10 mouse cellular contexts compared by ENCODE assay signal in genomic region chr9:56179416-56180117, GRCm38 (mm10). TPM values are rescaled to one million over a fixed set of nuclear protein-coding genes. Genes with fewer than 3 reads are reported as not detected.
DNase-seq lines count a peak whose midpoint lies in the region; ATAC-seq and TF ChIP-seq lines count a peak whose summit lies in the region.
"Had no signal": no experiment of that assay in that cellular context is flagged by ENCODE, and none has a peak within 500 bp of the region (broad histone marks: within the 10 kb centered on the region; RNA-seq: fewer than 3 reads in every experiment).

No protein-coding gene starts in this region.

- no peaks in the 10 kb centered on the region for H3K36me3 ChIP-seq in kidney, postnatal 0 days (ENCODE audit: insufficient read depth, low read length)
- H3K36me3 ChIP-seq in kidney, embryonic 16.5 days (ENCODE audit: insufficient read depth, low read length) = no peaks in the 10 kb centered on the region
- no peaks in the 10 kb centered on the region for H3K36me3 ChIP-seq in forebrain, embryonic 10.5 days (replicated peaks)
- no peaks in the 10 kb centered on the region for H3K36me3 ChIP-seq in lung, embryonic 14.5 days (ENCODE audit: insufficient read depth)
- H3K36me3 ChIP-seq: limb, embryonic 12.5 days; stomach, embryonic 15.5 days had no signal

- DNase-seq in kidney, postnatal 0 days (ENCODE audit: low spot score) = peak; percentile 54
- peak; percentile 45 for DNase-seq in ES-CJ7 (ENCODE audit: low read depth, low spot score)
- no peak for DNase-seq in forebrain, embryonic 10.5 days (ENCODE audit: extremely low spot score, low spot score)
- peak; percentile 53 for DNase-seq in lung, embryonic 14.5 days
- DNase-seq in frontal cortex, adult 2 months (ENCODE audit: extremely low spot score in 1 of 2, low spot score in 1 of 2) = no peak
- no peak for DNase-seq in cerebellum, adult 18-20 months
- DNase-seq in layer of hippocampus, adult 11-12 months (ENCODE audit: low spot score) = no peak

- no peak overlapping the region for H3K9ac ChIP-seq in kidney, postnatal 0 days (ENCODE audit: low read depth, low read length)
- no peak overlapping the region for H3K9ac ChIP-seq in kidney, embryonic 16.5 days (replicated peaks; ENCODE audit: low read length)
- no peak overlapping the region for H3K9ac ChIP-seq in lung, embryonic 14.5 days
- H3K9ac ChIP-seq: limb, embryonic 12.5 days; stomach, embryonic 15.5 days had no signal

- no peaks in the 10 kb centered on the region for H3K9me3 ChIP-seq in kidney, postnatal 0 days (replicated peaks; ENCODE audit: low read length)
- no peaks in the 10 kb centered on the region for H3K9me3 ChIP-seq in kidney, embryonic 16.5 days (ENCODE audit: low read length)
- H3K9me3 ChIP-seq in forebrain, embryonic 10.5 days = no peaks in the 10 kb centered on the region
- H3K9me3 ChIP-seq in lung, embryonic 14.5 days (ENCODE audit: low read depth, low read length) = no peaks in the 10 kb centered on the region
- H3K9me3 ChIP-seq: limb, embryonic 12.5 days; stomach, embryonic 15.5 days had no signal

- no peak overlapping the region for H3K4me3 ChIP-seq in kidney, postnatal 0 days (replicated peaks; ENCODE audit: low read depth, low read length)
- no peak overlapping the region for H3K4me3 ChIP-seq in kidney, embryonic 16.5 days (ENCODE audit: low read length)
- H3K4me3 ChIP-seq in forebrain, embryonic 10.5 days = no peak overlapping the region
- no peak overlapping the region for H3K4me3 ChIP-seq in lung, embryonic 14.5 days (ENCODE audit: low read depth, low read length)
- H3K4me3 ChIP-seq: limb, embryonic 12.5 days; stomach, embryonic 15.5 days had no signal

- TF ChIP-seq CTCF in kidney, postnatal 0 days (IDR thresholded peaks at IDR 0.05; ENCODE audit: low read depth) = peak; percentile 57
- peak; percentile 33; the same call in 1 of the 2 replicates for TF ChIP-seq CTCF in lung, embryonic 14.5 days (IDR thresholded peaks at IDR 0.05; ENCODE audit: low read depth)

- H3K27ac ChIP-seq in kidney, postnatal 0 days = no peak overlapping the region
- no peak overlapping the region for H3K27ac ChIP-seq in kidney, embryonic 16.5 days (ENCODE audit: low read length)
- peak overlapping the region; percentile 58; the same call in 1 of the 2 replicates for H3K27ac ChIP-seq in forebrain, embryonic 10.5 days
- no peak overlapping the region for H3K27ac ChIP-seq in lung, embryonic 14.5 days (ENCODE audit: low read depth)
- H3K27ac ChIP-seq: limb, embryonic 12.5 days; stomach, embryonic 15.5 days had no signal

- ATAC-seq in kidney, postnatal 0 days (replicated peaks; ENCODE audit: low FRiP score, low read depth) = no peak
- no peak for ATAC-seq in kidney, embryonic 16.5 days (ENCODE audit: low FRiP score, low TSS enrichment)
- peak; percentile 60; the same call in 1 of the 2 replicates for ATAC-seq in lung, embryonic 14.5 days (ENCODE audit: insufficient read depth)

- no peaks in the 10 kb centered on the region for H3K4me1 ChIP-seq in kidney, postnatal 0 days (replicated peaks; ENCODE audit: insufficient read depth, low read length)
- H3K4me1 ChIP-seq in kidney, embryonic 16.5 days (ENCODE audit: insufficient read depth, low read length) = 0 out of 2 replicates have a peak, but pooled peaks cover 8% of the 10 kb centered on the region
- H3K4me1 ChIP-seq in forebrain, embryonic 10.5 days = peaks cover 14% of the 10 kb centered on the region
- no peaks in the 10 kb centered on the region for H3K4me1 ChIP-seq in lung, embryonic 14.5 days (ENCODE audit: insufficient read depth)
- H3K4me1 ChIP-seq: limb, embryonic 12.5 days; stomach, embryonic 15.5 days had no signal

- H3K4me2 ChIP-seq in kidney, postnatal 0 days (ENCODE audit: low read length) = no peak overlapping the region
- no peak overlapping the region for H3K4me2 ChIP-seq in kidney, embryonic 16.5 days (replicated peaks; ENCODE audit: low read depth, low read length)
- no peak overlapping the region for H3K4me2 ChIP-seq in lung, embryonic 14.5 days
- H3K4me2 ChIP-seq: limb, embryonic 12.5 days; stomach, embryonic 15.5 days had no signal

- WGBS in kidney, postnatal 0 days = 72% methylated on average over 6 of the region's 6 CpGs
- WGBS in kidney, embryonic 16.5 days = 72% methylated on average over 6 of the region's 6 CpGs
- WGBS in forebrain, embryonic 10.5 days = 77% methylated on average over 6 of the region's 6 CpGs
- 75% methylated on average over 6 of the region's 6 CpGs for WGBS in lung, embryonic 14.5 days

- H3K27me3 ChIP-seq in kidney, postnatal 0 days (ENCODE audit: insufficient read depth, low read length) = no peaks in the 10 kb centered on the region
- no peaks in the 10 kb centered on the region for H3K27me3 ChIP-seq in kidney, embryonic 16.5 days (ENCODE audit: insufficient read depth, low read length)
- no peaks in the 10 kb centered on the region for H3K27me3 ChIP-seq in forebrain, embryonic 10.5 days (ENCODE audit: poor library complexity, severe bottlenecking)
- no peaks in the 10 kb centered on the region for H3K27me3 ChIP-seq in lung, embryonic 14.5 days (ENCODE audit: insufficient read depth, low read length)
- H3K27me3 ChIP-seq: limb, embryonic 12.5 days; stomach, embryonic 15.5 days had no signal

RNA-seq across cellular contexts. Expression of gene Tspan3, which starts 14.3 kb away (rescaled TPM):
- 452 and 462 TPM in 2 replicates for polyA plus RNA-seq in kidney, postnatal 0 days (2015; fragmentation: Nextera tagmentation; extraction: Ambion mirVana)
- 537 and 577 TPM in 2 replicates for polyA plus RNA-seq in kidney, embryonic 16.5 days (2015; fragmentation: Nextera tagmentation; extraction: Ambion mirVana)
- 510 and 526 TPM in 2 replicates for polyA plus RNA-seq in forebrain, embryonic 10.5 days (2016; fragmentation: Nextera tagmentation; extraction: Ambion mirVana)
- polyA plus RNA-seq in lung, embryonic 14.5 days (2014; fragmentation: Nextera tagmentation; extraction: Ambion mirVana) = 483 and 491 TPM in 2 replicates
- 478 and 493 TPM in 2 replicates for polyA plus RNA-seq in frontal cortex, adult 2 months (2012; rRNA removed)

Comparison
In these comparisons a context has a peak if more than half of its experiments do, and no peak if none do; other contexts are left out.
1. DNase-seq: peak in kidney, postnatal 0 days (single experiment), ES-CJ7 (single experiment) and lung, embryonic 14.5 days (single experiment); none in forebrain, embryonic 10.5 days (single experiment), frontal cortex, adult 2 months (0 of 2), cerebellum, adult 18-20 months (0 of 2) and layer of hippocampus, adult 11-12 months (single experiment).